Mouse (Mus musculus) CD4-positive, CD25-positive, alpha-beta regulatory T cell, adult 4 months (primary cell): ENCODE data around the gene Tm2d3. TPM values are rescaled to one million over a fixed set of nuclear protein-coding genes. Genes with fewer than 3 reads are reported as not detected.

Experiments
- ATAC-seq: one replicate; pipeline ENCODE4 v1.8.0; 2017
- polyA plus RNA-seq, 2 experiments: library from polyadenylated mRNA; unstranded; fragments of 100-300 nt; shearing (Covaris generic); gene quantifications; one replicate each; pipeline ENCODE4 v1.2.1; 2017

The Tm2d3 gene
- polyA plus RNA-seq, 2 experiments from 2014 or later: 95.8 to 117 TPM

GRCm38 (mm10) chr7:65708506-65708905, 17.5 kb downstream of the Tm2d3 start:
- no peak for ATAC-seq

- no peak for ATAC-seq
These were observed 19.3 kb downstream of the Tm2d3 start for GRCm38 (mm10) chr7:65710301-65710700.

GRCm38 (mm10) chr7:65713782-65714181, 22.8 kb downstream of the Tm2d3 start:
- no peak for ATAC-seq

GRCm38 (mm10) chr7:65714304-65714703, 23.3 kb downstream of the Tm2d3 start:
- peak; percentile 87 for ATAC-seq

GRCm38 (mm10) chr7:65734024-65734423, 43.1 kb downstream of the Tm2d3 start:
- ATAC-seq: no peak

- no peak for ATAC-seq
These were observed 44.3 kb downstream of the Tm2d3 start for GRCm38 (mm10) chr7:65735261-65735660.

GRCm38 (mm10) chr7:65737286-65738040, 46.5 kb downstream of the Tm2d3 start:
- no peak for ATAC-seq

GRCm38 (mm10) chr7:65742857-65743256, 51.9 kb downstream of the Tm2d3 start:
- no peak for ATAC-seq

- ATAC-seq: no peak
These were observed 57.3 kb downstream of the Tm2d3 start for GRCm38 (mm10) chr7:65747990-65748955.

Other genes starting within 250 kb of the Tm2d3 start
- gene Tjp1, start 163.4 kb upstream of the Tm2d3 start, polyA plus RNA-seq: not detected
- gene Tarsl2, start 46.3 kb upstream of the Tm2d3 start, polyA plus RNA-seq: 1 to 10 TPM; 1.6 to 2.3 TPM
- gene Pcsk6, start 170.6 kb downstream of the Tm2d3 start, polyA plus RNA-seq: not detected